Mouse (Mus musculus): ENCODE results near the gene Gli3.

DNA sequence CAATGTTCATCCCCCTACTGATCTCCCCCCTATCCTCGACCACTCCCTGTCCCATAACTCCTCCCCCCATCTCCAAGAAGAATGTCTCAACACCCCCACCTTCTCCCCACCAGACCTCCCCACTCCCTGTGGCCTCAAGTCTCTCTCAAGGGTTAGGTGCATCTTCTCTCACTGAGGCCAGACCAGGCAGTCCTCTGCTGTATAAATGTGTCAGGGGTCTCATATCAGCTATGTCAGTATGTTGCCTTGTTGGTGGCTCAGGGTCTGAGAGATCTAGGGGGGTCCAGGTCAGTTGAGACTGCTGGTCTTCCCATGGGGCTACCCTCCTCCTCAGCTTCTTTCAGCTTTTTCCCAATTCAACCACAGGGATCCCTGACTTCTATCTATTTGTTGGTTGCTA is 220.0 kb downstream of the Gli3 start:
- no peak for TF ChIP-seq POLR2A (IDR thresholded peaks at IDR 0.05; ENCODE audit: borderline replicate concordance, control insufficient read depth, low read depth, low read length)
- TF ChIP-seq CTCF (IDR thresholded peaks at IDR 0.05; ENCODE audit: control insufficient read depth, insufficient read depth, low read length) = no peak
